Mouse (Mus musculus) G1E (cell line): ENCODE data around the gene Pak7. TPM values are rescaled to one million over a fixed set of nuclear protein-coding genes. Genes with fewer than 3 reads are reported as not detected.
"Not testable (repeated sequence)": the region's sequence is repeated elsewhere in the genome, so short reads cannot be mapped to it uniquely, and the experiment has no call there.

ENCODE experiments used
- ATAC-seq: 2 replicates; pipeline ENCODE4 v1.8.0; 2016; ENCODE audit warnings: mild to moderate bottlenecking; ENCODE audit not compliant: insufficient number of reproducible peaks, poor library complexity, low FRiP score, severe bottlenecking; ENCODE audit errors: extremely low read depth
- DNase-seq: peaks from one replicate; pipeline ENCODE4 v3.0.0; 2012; ENCODE audit warnings: low spot score
- H3K27me3 ChIP-seq: 2 replicates; pipeline ENCODE4 v1.6.1; 2012; ENCODE audit warnings: mild to moderate bottlenecking, low read length, inconsistent platforms; ENCODE audit not compliant: insufficient read depth
- H3K36me3 ChIP-seq: replicated peaks from 2 replicates; pipeline ENCODE3; 2012; ENCODE audit warnings: mild to moderate bottlenecking, inconsistent platforms
- H3K4me1 ChIP-seq: 2 replicates; pipeline ENCODE4 v1.6.1; 2012; ENCODE audit warnings: low read depth, low read length, inconsistent platforms, mixed read lengths; ENCODE audit not compliant: insufficient read depth
- H3K4me3 ChIP-seq: 2 replicates; pipeline ENCODE4 v1.5.1; 2012; ENCODE audit warnings: low read depth, mild to moderate bottlenecking, inconsistent platforms, low read length, moderate library complexity, mixed read lengths
- H3K9me3 ChIP-seq: replicated peaks from 2 replicates; pipeline ENCODE4 v1.6.1; 2012; ENCODE audit warnings: inconsistent platforms
- CTCF ChIP-seq: IDR thresholded peaks from 2 replicates; pipeline ENCODE4 v1.5.1; 2012; ENCODE audit warnings: low read depth, low read length, inconsistent platforms, mixed read lengths
- GATA1 ChIP-seq: IDR thresholded peaks from 2 replicates; pipeline ENCODE4 v1.6.1; 2012; ENCODE audit warnings: borderline replicate concordance, low read length, inconsistent platforms, mixed read lengths
- GATA2 ChIP-seq: IDR thresholded peaks from 2 replicates; pipeline ENCODE4 v1.6.1; 2012; ENCODE audit warnings: low read depth, low read length, inconsistent platforms, borderline replicate concordance
- POLR2AphosphoS5 ChIP-seq: IDR thresholded peaks from 2 replicates; pipeline ENCODE4 v1.6.1; 2012; ENCODE audit warnings: low read depth, low read length, inconsistent platforms; ENCODE audit not compliant: insufficient replicate concordance
- TAL1 ChIP-seq: conservative IDR thresholded peaks from 2 replicates; pipeline ENCODE4 v1.6.1; 2012; ENCODE audit warnings: low read depth, low read length, inconsistent platforms, mixed read lengths
- polyA plus RNA-seq: library from polyadenylated mRNA; stranded (reverse); fragments of >175 nt; gene quantifications from 2 replicates; pipeline ENCODE4 v1.2.3, GENCODE M21; 2012
- total RNA-seq, 2 experiments: library from RNA; stranded (forward) in 1 of 2; stranded (reverse) in 1 of 2; fragments of 200-1000 nt in 1 of 2; fragments of >200 nt in 1 of 2; fragmentation: Nextera tagmentation in 1 of 2; gene quantifications; 2 replicates each; pipeline ENCODE4 v1.2.3; 2014 to 2017

Pak7 gene
- total and polyA plus RNA-seq, 3 experiments = 0.16 TPM; not detected in 2

GRCm38 (mm10) chr2:136309313-136309712, 78.5 kb downstream of the Pak7 start:
- TF ChIP-seq GATA2 (no peak), POLR2AphosphoS5 (no peak), CTCF (no peak), TAL1 (no peak), GATA1 (no peak)
- H3K4me3 ChIP-seq = no peak overlapping the region
- no peaks in the 10 kb centered on the region for H3K36me3 ChIP-seq
- DNase-seq (no peak), ATAC-seq (no peak)
- no peaks in the 10 kb centered on the region for H3K27me3 ChIP-seq
- 0 out of 2 replicates have a peak, but pooled peaks cover 6% of the 10 kb centered on the region for H3K9me3 ChIP-seq
- no peaks in the 10 kb centered on the region for H3K4me1 ChIP-seq

GRCm38 (mm10) chr2:136308743-136309142, 79.0 kb downstream of the Pak7 start:
- H3K4me1 ChIP-seq = no peaks in the 10 kb centered on the region
- H3K27me3 ChIP-seq = no peaks in the 10 kb centered on the region
- no peak overlapping the region for H3K4me3 ChIP-seq
- H3K9me3 ChIP-seq = 0 out of 2 replicates have a peak, but pooled peaks cover 4% of the 10 kb centered on the region
- ATAC-seq (no peak), DNase-seq (no peak)
- TF ChIP-seq TAL1 = no peak
- TF ChIP-seq CTCF = no peak
- TF ChIP-seq GATA1 = no peak
- TF ChIP-seq POLR2AphosphoS5 = no peak
- TF ChIP-seq GATA2 = no peak
- no peaks in the 10 kb centered on the region for H3K36me3 ChIP-seq

- ATAC-seq (no peak), DNase-seq (no peak)
- Histone ChIP-seq H3K4me1 (no peaks in the 10 kb centered on the region), H3K27me3 (no peaks in the 10 kb centered on the region), H3K36me3 (no peaks in the 10 kb centered on the region), H3K4me3 (no peak overlapping the region), H3K9me3 (no peaks in the 10 kb centered on the region; the same call in 1 of the 2 replicates)
- no peak for TF ChIP-seq GATA2
- no peak for TF ChIP-seq GATA1
- no peak for TF ChIP-seq POLR2AphosphoS5
- no peak for TF ChIP-seq CTCF
- no peak for TF ChIP-seq TAL1
These were observed 85.6 kb downstream of the Pak7 start for GRCm38 (mm10) chr2:136302201-136302600.

- ATAC-seq = no peak
These were observed 86.4 kb downstream of the Pak7 start for GRCm38 (mm10) chr2:136301406-136301805.

GRCm38 (mm10) chr2:136297371-136297770, 90.4 kb downstream of the Pak7 start:
- Histone ChIP-seq H3K4me1 (no peaks in the 10 kb centered on the region), H3K9me3 (peaks cover 2% of the 10 kb centered on the region; the same call in 1 of the 2 replicates), H3K4me3 (no peak overlapping the region), H3K36me3 (no peaks in the 10 kb centered on the region), H3K27me3 (no peaks in the 10 kb centered on the region)
- TF ChIP-seq GATA1 (no peak), POLR2AphosphoS5 (no peak), CTCF (no peak), GATA2 (no peak), TAL1 (no peak)
- DNase-seq = no peak
- ATAC-seq = no peak

More at GRCm38 (mm10) chr2:136301406-136301805, 86.4 kb downstream of the Pak7 start:
- no peaks in the 10 kb centered on the region; the same call in 1 of the 2 replicates for H3K9me3 ChIP-seq
- no peaks in the 10 kb centered on the region for H3K4me1 ChIP-seq
- no peaks in the 10 kb centered on the region for H3K27me3 ChIP-seq
- TF ChIP-seq CTCF = no peak
- TF ChIP-seq POLR2AphosphoS5 = no peak
- no peak for TF ChIP-seq GATA1
- TF ChIP-seq GATA2 = no peak
- TF ChIP-seq TAL1 = no peak
- H3K36me3 ChIP-seq = no peaks in the 10 kb centered on the region
- no peak for DNase-seq
- H3K4me3 ChIP-seq = no peak overlapping the region

GRCm38 (mm10) chr2:136282043-136282442, 105.7 kb downstream of the Pak7 start:
- Histone ChIP-seq H3K4me1 (no peaks in the 10 kb centered on the region), H3K4me3 (no peak overlapping the region), H3K9me3 (peaks cover 2% of the 10 kb centered on the region; the same call in 1 of the 2 replicates), H3K36me3 (no peaks in the 10 kb centered on the region), H3K27me3 (no peaks in the 10 kb centered on the region)
- DNase-seq = no peak
- ATAC-seq = no peak
- TF ChIP-seq GATA2 = no peak
- TF ChIP-seq POLR2AphosphoS5 = no peak
- TF ChIP-seq CTCF = no peak
- no peak for TF ChIP-seq GATA1
- TF ChIP-seq TAL1 = no peak

GRCm38 (mm10) chr2:136241960-136242359, 145.8 kb downstream of the Pak7 start:
- H3K36me3 ChIP-seq, DNase-seq, H3K9me3 ChIP-seq, H3K27me3 ChIP-seq, H3K4me1 ChIP-seq, ATAC-seq, H3K4me3 ChIP-seq: not testable (repeated sequence)
